Mouse (Mus musculus): Measurements from ENCODE around the gene Ust.

Gene Ust

DNA sequence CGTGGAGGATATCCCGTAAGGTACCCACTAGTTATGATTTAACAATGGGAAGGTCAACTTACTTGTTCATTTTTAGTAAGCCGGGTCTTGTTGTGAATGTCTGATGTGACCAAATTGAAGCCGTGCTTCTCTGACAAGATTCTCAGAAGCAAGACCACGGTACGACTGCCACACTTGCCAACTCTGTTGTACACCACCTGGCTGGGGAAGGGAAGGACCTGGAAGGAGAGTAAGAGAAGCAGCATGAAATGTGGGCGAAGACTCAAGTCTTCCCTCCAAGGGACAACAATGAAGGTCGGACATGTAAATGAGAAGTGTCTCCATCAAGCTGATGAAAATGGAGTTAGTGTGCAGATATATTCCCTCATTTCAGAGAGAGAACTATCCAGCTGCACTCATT is 188.6 kb downstream of the Ust start:
- DNase-seq (ENCODE audit: low read depth, low spot score), result no peak

- peak; percentile 52 for DNase-seq (ENCODE audit: low read depth, low spot score)
Observed at GRCm38 (mm10) chr10:8323304-8323765, 195.3 kb downstream of the Ust start.

GRCm38 (mm10) chr10:8320771-8321170 is 197.9 kb downstream of the Ust start:
- no peak for DNase-seq (ENCODE audit: low read depth, low spot score)

- DNase-seq (ENCODE audit: low read depth, low spot score), result no peak
Observed at GRCm38 (mm10) chr10:8309435-8309834, 209.2 kb downstream of the Ust start.

DNA sequence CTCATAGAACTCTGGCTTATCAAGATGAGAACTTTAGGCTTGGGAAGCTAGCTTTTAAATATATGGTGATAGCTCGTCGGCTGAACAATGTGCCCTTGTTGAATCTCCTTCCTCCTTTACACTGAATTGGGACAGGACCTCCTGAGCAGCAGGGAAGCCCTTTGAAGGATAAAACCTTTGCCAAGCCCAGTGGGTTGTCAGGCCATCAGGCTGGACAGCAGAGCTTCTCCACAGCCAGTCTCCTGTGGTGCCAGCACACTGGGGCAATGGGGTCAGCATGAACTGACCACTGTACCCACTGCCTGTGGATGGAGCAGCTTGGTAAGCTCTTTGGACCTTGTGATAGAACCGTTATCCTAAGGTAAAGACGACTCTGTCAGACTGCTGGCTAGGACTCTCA is 214.4 kb downstream of the Ust start:
- no peak for DNase-seq (ENCODE audit: low read depth, low spot score)

DNA sequence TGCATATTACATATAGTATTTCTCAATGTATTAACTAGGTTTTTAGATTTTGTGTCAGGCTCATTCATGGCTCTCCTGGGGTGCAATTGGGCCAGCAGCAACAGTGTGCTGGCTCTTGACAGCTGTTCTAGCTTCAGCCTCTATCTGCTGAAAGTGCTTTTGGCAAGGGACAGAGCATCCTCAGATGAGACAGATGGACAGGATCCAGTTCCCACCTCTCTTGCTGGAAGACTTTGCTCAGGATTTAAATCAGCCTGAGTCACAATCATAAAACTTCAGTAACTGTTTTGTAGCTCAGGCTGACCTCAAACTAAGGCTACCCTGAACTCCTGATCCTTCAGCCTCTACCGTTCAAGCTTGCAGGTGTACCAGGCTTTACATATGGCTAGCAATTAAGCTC is 219.5 kb downstream of the Ust start:
- DNase-seq (ENCODE audit: low read depth, low spot score), result no peak

GRCm38 (mm10) chr10:8297214-8297613 is 221.4 kb downstream of the Ust start:
- no peak for DNase-seq (ENCODE audit: low read depth, low spot score)

- DNase-seq (ENCODE audit: low read depth, low spot score), result no peak
Observed at GRCm38 (mm10) chr10:8290661-8291060, 228.0 kb downstream of the Ust start.

DNA sequence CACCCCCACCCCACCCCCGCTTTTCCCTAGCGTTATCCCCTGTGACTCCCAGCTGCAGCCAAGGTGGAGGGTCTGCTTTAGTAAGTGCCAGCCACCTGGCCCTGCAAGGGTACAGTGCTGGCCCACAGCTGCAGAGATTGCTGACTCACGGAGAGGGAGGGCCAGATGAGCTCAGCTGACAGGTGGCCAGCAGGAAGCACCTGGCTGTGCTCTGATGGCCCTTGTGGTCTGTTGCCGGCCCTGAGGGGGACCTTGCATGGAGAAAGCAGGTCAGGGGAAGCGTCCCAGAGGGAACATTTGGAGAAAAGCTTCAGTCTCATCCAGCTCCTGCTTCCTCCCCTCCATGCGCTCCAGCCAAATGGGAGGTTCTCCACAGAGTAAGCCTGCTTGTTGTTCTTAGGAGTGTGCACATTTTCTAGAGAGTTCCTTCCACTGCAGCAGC is 231.3 kb downstream of the Ust start:
- DNase-seq (ENCODE audit: low read depth, low spot score), result no peak

DNA sequence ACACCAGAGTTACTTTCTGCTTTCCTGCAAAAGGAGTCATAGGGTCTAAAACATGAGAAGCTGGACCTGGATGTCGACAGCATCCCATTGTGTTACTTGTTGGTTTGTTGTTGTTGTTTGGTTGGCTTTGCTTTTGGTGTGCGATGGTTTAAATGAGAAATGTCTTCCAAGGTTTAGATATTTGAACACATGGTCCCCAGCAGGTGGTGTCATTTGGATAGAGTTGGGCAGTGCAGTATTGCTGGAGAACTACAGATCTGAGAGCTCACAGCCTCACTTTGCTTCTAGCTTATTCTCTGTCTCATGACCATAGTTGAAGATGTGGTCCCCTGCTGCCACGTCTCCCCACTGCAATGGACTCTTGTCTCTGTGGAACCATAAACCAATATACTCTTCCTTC is 234.6 kb downstream of the Ust start:
- DNase-seq (ENCODE audit: low read depth, low spot score), result no peak

- no peak for DNase-seq (ENCODE audit: low read depth, low spot score)
Observed at GRCm38 (mm10) chr10:8277094-8277493, 241.5 kb downstream of the Ust start.

GRCm38 (mm10) chr10:8269681-8270080 is 248.9 kb downstream of the Ust start:
- DNase-seq (ENCODE audit: low read depth, low spot score), result no peak

DNA sequence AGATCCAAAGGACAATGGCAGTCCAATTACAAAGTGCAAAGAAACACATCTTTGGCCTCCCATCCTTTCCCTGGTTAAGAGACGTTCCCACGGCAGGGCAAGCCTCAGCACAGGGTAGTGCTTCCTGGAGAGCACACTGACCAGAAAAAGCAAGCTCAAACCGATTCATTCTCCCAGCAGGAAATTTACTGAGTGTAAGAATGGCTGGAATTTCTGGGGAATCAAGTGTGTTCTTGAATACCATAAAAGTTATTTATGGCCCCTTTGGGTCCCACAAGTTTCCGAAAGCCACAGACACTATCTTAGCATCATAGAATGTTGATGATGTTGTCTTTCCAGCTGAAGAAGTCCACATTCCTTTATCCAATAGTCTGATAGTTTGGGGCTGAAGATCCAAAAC is 258.9 kb downstream of the Ust start:
- no peak for DNase-seq (ENCODE audit: low read depth, low spot score)

GRCm38 (mm10) chr10:8250005-8250404 is 268.6 kb downstream of the Ust start:
- DNase-seq (ENCODE audit: low read depth, low spot score), result no peak

DNA sequence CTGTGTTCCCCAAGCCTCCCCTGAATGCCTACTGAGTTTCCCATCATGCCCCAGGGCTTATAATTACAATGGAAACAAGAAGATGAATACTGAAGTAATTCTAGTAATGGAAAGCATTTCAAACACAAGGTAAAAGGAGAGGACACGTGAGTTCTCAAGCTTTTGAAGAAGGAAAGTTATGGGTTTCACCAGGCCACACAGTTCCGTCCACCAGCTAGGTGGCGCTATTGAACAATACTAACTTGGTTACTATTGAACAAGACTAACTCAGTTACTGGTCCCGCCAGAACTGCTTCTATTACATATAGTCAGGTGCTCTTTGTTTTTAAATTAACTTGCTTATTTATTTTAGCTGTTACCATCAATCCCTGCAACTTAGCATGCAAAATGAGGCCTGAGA is 276.3 kb downstream of the Ust start:
- peak; percentile 59 for DNase-seq (ENCODE audit: low read depth, low spot score)

GRCm38 (mm10) chr10:8240703-8241102 is 277.9 kb downstream of the Ust start:
- DNase-seq (ENCODE audit: low read depth, low spot score), result no peak

- DNase-seq (ENCODE audit: low read depth, low spot score), result peak; percentile 69
Observed at GRCm38 (mm10) chr10:8240242-8240641, 278.4 kb downstream of the Ust start.

GRCm38 (mm10) chr10:8236780-8237571 is 281.6 kb downstream of the Ust start:
- DNase-seq (ENCODE audit: low read depth, low spot score), result no peak

DNA sequence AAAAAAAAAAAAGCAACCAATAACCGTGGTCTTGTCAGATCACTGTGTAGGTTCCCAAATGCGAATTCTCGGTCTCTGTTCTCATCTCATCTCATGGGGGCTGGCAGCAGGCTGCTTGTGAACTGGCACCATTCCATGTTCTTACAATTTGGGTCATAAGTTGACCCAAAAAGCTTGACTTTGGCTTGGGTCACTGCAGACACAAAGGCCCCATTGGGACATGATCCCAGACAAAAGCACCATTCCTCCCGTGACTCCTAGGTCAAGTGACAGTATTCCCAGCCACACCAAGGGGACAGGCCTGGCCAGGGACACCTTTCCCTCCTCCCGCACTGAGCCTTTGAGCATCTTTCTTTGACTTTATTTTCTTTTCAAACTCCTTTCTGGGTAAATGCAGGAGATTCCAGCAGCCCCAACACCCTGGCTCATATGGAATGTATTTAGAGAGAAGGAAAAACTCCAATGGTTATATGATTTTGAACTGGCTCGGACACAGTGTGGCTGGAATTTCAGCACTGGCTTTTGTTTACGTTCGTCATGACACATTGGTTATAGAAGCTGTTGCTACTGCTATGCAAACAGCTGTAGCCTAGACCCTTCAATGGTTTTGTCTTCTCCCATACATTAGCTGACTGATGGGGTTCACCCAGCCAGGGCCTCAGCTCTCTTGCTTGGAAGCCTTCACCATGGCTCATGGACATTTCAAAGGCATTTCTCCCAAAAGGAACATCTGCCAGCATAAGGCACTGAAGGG is 285.3 kb downstream of the Ust start:
- no peak for DNase-seq (ENCODE audit: low read depth, low spot score)

DNA sequence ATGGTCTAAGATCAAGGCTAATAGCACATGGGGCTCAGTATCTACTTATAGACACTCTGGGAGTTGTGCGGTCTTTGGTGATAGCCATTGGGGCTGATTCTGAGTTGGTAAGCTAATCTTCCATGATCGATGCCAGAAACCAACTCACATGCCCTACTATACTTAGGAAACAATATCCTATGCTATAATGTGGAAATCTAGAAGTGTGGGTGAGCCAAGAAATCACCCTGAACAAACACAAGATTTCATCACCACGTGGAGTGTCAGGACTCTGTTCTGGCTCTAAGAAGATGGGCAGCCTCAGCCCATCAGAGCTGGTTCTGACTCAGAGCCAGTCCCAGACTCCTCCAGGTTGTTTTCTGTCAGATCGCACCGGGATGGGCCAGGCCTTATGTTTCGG is 286.1 kb downstream of the Ust start:
- DNase-seq (ENCODE audit: low read depth, low spot score), result no peak

- DNase-seq (ENCODE audit: low read depth, low spot score), result no peak
Observed at GRCm38 (mm10) chr10:8228375-8228743, 290.3 kb downstream of the Ust start.

DNA sequence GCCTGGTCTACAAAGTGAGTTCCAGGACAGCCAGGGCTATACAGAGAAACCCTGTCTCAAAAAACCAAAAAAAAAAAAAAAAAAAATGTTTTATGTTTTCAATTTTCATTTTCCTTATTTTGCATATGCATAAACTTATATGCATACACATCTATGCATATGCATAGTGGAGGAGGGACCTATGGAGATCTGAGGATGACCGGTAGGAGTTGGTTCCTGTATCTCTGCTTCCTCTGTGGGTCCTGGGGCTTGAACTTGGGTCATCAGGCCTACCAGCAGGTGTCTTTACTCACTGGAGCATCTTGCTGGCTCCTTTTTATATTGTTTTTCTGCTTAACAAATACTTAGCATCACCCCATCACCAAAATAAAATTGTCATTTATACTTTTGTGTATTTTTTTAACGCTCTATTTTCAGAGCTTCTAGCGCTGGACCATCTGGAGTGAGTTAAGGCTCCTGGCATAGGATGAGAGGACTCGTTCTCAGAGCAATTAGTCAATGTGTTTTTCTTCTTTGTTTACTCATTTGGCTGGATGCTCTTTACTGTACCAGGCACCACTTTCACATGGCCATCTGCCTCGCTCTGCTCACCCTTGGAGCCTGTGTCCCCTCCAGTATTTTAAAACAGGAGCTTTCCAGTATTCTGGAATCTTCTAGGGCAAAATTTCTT is 290.8 kb downstream of the Ust start:
- no peak for DNase-seq (ENCODE audit: low read depth, low spot score)
